Mouse (Mus musculus): ENCODE results near the gene Astn2.

Astn2 gene

GRCm38 (mm10) chr4:65672294-65672693 is 732.1 kb downstream of the Astn2 start:
- DNase-seq (ENCODE audit: low spot score): no peak

- DNase-seq (ENCODE audit: low spot score): no peak
Measured at GRCm38 (mm10) chr4:65671585-65672184, 732.7 kb downstream of the Astn2 start.

DNA sequence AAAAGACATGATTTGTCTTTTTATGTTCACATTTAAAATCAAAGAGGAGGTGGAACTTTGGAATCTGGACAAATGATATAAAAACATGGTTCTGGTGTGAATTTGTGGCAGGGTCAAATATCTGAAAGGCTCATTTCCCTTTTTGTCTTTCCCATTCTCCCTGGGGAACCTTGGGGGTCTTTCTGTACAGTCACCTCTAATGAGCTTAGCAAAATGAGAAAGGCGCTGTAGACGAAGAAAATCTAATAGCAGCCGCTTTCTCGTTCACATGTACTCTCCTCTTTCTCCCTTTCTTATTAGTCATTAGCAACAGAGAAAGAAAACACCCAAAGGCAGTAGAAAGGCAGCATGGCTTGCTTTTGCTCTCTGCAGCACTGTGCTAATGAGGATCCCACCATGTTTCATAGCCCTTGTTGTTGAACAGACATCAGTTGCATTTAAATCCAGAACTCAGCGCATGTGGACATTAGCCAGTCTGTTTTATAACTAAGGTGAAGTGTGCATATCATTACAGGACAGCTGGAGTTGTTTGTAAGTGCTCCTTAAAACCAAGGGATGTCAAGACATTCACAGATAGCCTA is 737.3 kb downstream of the Astn2 start:
- DNase-seq (ENCODE audit: low spot score): no peak

GRCm38 (mm10) chr4:65663176-65663575 is 741.2 kb downstream of the Astn2 start:
- no peak for DNase-seq (ENCODE audit: low spot score)

GRCm38 (mm10) chr4:65654723-65655122 is 749.7 kb downstream of the Astn2 start:
- peak; percentile 91 for DNase-seq (ENCODE audit: low spot score)

- no peak for DNase-seq (ENCODE audit: low spot score)
Measured at GRCm38 (mm10) chr4:65642611-65643010, 761.8 kb downstream of the Astn2 start.

- DNase-seq (ENCODE audit: low spot score): no peak
Measured at GRCm38 (mm10) chr4:65638231-65638630, 766.2 kb downstream of the Astn2 start.

DNA sequence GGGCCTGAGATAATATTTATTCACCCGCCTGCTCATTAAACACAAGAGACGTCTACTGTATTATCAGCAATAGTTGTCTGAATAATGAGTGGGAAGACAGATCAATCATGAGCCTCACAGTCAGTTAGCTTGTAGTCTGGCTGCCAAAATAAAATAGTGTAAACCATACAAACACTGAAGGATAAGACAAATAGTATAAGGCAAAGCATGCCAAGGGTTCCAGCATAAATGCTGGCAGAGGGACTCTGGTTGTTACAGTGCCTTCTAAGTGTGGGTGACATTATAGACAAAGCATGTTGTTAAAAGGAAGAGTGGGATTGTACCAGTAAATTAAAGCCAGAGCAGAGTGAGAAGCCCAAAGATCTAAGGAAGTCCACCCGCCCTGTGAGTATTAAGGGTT is 784.3 kb downstream of the Astn2 start:
- DNase-seq (ENCODE audit: low spot score): no peak

- DNase-seq (ENCODE audit: low spot score): no peak
Measured at GRCm38 (mm10) chr4:65613135-65613534, 791.3 kb downstream of the Astn2 start.

DNA sequence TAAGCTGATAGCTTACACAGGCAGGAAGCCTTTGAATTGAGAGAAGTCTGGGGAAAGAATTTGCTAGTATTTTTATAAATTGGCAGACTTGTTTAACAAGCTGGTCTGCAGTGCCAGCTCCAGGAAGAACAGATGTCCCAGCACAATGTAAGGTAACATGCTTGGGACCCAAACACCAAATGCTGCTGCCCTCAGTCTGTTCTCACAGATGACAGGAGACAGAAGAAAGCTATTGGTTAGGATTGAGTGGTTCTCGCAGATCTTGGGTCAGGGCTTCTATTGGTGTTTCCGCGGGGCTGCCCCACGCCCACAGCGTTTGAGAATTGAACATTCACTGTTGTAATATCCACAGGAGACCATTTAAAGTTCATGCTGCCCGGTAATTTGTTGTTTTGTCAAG is 793.5 kb downstream of the Astn2 start:
- DNase-seq (ENCODE audit: low spot score): no peak

DNA sequence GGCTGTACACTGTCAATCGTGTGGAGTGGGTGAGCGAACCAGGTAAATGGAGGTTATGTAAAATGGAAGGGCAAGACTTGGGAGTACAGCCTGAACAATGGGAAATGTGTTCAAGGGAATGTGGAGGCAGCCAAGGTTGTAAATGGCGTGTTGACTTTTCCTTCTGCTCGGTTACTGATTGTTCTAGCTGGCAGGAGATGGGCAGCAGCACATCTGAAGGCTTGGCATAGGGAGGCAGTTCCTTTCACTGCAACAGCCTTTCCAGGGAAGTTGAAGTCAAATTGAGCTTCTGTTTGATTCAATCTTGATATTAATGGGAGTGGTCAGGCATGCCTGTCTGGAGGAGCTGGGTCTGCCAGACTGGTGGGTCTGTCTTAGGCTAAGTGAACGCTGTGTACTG is 794.1 kb downstream of the Astn2 start:
- DNase-seq (ENCODE audit: low spot score): no peak

DNA sequence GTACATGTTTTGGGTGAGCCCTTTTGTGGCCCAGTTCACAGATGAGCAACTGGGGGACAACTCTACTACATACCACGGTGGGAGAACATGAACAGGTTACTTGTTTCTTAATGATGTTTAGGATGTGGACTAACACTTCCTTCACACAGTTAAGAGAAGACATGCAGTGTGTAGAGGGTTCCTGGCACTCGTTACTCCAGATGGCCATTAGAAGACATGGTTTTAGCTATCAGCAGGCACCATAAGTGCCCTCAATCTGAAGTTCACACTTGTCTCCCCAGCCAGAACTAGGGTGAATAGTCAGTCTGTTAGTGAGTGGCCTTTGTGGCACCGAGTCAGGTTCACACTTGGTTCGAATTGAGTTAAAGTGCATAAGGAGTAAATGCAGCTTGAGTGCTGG is 796.3 kb downstream of the Astn2 start:
- no peak for DNase-seq (ENCODE audit: low spot score)

GRCm38 (mm10) chr4:65607184-65607631 is 797.2 kb downstream of the Astn2 start:
- DNase-seq (ENCODE audit: low spot score): no peak

GRCm38 (mm10) chr4:65605151-65605702 is 799.2 kb downstream of the Astn2 start:
- DNase-seq (ENCODE audit: low spot score): peak; percentile 21

- peak; percentile 99 for DNase-seq (ENCODE audit: low spot score)
Measured at GRCm38 (mm10) chr4:65604504-65605150, 799.8 kb downstream of the Astn2 start, which contains the start of gene Trim32. TSS of gene Trim32 (plus strand) at chr4:65604986.

DNA sequence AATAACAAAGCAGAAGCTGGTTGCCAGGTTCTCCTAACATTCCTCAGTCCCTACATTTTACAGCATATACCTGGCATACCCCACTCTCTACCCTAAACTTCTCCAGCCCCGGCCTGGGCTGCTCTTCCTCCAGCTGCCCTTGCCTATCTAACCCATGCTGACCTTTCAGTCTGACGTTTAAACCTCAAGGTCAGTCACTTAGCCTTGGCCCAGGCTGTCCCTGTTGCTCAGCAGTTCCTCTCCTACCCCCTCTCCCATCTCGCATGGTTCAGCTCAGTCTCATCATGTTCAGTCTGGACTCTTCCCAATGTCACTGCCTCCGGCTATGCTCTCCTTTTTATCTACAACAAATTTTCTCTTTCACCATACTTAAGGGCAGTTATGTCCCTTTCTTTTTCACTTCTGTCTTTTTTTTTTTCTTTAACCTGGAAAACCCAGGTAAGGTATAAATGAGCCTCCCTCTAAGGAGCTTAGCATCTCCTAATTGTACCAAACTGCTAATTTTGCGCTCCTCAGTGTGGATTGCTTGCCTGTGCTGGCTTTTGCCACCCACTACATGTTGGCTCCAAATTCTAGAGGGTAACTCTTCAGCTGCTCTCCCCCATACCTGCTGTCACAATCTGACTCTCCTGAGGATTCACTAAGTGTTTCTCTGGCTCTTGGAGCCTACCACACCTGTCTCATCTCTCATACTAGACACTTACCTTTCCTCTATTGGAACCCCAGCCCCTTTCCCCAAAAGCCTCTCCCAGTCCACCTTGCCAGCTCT is 809.6 kb downstream of the Astn2 start:
- DNase-seq (ENCODE audit: low spot score): no peak

DNA sequence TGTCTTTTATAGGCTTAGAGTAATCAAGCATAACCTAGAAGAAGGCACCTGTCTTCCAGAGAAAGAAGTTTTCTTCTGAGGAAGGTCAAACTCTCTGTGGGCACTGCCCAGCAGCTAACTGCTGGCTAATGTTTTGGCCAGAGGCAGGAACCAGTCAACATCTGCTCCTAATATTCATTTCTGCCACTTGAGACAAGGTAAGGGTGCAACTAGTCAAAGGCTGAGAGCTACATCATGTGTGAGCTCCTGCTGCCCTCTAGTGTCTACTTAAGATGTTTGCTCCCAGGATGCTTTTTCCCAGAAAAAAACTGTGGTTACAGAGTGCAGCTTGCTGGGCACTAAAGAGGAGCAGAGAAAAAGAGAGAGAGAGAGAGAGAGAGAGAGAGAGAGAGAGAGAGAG is 814.6 kb downstream of the Astn2 start:
- peak; percentile 87 for DNase-seq (ENCODE audit: low spot score)

- no peak for DNase-seq (ENCODE audit: low spot score)
Measured at GRCm38 (mm10) chr4:65586947-65587346, 817.5 kb downstream of the Astn2 start.

- no peak for DNase-seq (ENCODE audit: low spot score)
Measured at GRCm38 (mm10) chr4:65580254-65580653, 824.2 kb downstream of the Astn2 start.

GRCm38 (mm10) chr4:65565493-65565892 is 838.9 kb downstream of the Astn2 start:
- DNase-seq (ENCODE audit: low spot score): no peak

GRCm38 (mm10) chr4:65548561-65548960 is 855.9 kb downstream of the Astn2 start:
- DNase-seq (ENCODE audit: low spot score): no peak

- no peak for DNase-seq (ENCODE audit: low spot score)
Measured at GRCm38 (mm10) chr4:65545582-65545981, 858.8 kb downstream of the Astn2 start.

Data from embryo, embryonic 10 days (tissue).